ENCODE assay signal across 29 mouse cellular contexts in genomic region chr2:166002429-166002828, GRCm38 (mm10). TPM values are rescaled to one million over a fixed set of nuclear protein-coding genes. Genes with fewer than 3 reads are reported as not detected.
DNase-seq lines count a peak whose midpoint lies in the region; ATAC-seq and TF ChIP-seq lines count a peak whose summit lies in the region.
"Had no signal": no experiment of that assay in that cellular context is flagged by ENCODE, and none has a peak within 500 bp of the region (broad histone marks: within the 10 kb centered on the region; RNA-seq: fewer than 3 reads in every experiment).

No protein-coding gene starts in this region.

- TF ChIP-seq CTCF in kidney, adult 2 months (conservative IDR thresholded peaks at IDR 0.05; ENCODE audit: insufficient read depth, insufficient read length, low read depth, low read length): no peak

- 58% methylated on average over 4 of the region's 4 CpGs for WGBS in embryonic facial prominence, embryonic 15.5 days
- WGBS in embryonic facial prominence, embryonic 10.5 days: 75% methylated on average over 4 of the region's 4 CpGs
- WGBS in kidney, adult 2 months: 27% methylated on average over 4 of the region's 4 CpGs
- WGBS in limb, embryonic 15.5 days: 79% methylated on average over 4 of the region's 4 CpGs
- 87% methylated on average over 4 of the region's 4 CpGs for WGBS in limb, embryonic 10.5 days

- H3K36me3 ChIP-seq in embryonic facial prominence, embryonic 15.5 days: no peaks in the 10 kb centered on the region
- H3K36me3 ChIP-seq in embryonic facial prominence, embryonic 10.5 days (replicated peaks): no peaks in the 10 kb centered on the region
- H3K36me3 ChIP-seq in kidney, adult 2 months (ENCODE audit: control insufficient read depth, insufficient read depth, low read length): no peaks in the 10 kb centered on the region
- H3K36me3 ChIP-seq in limb, embryonic 15.5 days: no peaks in the 10 kb centered on the region
- no peaks in the 10 kb centered on the region for H3K36me3 ChIP-seq in limb, embryonic 10.5 days
- H3K36me3 ChIP-seq: embryonic facial prominence, embryonic 12.5 days; forebrain, embryonic 10.5 days; forebrain, embryonic 15.5 days; heart, embryonic 15.5 days; hindbrain, embryonic 13.5 days; limb, embryonic 12.5 days; liver, embryonic 13.5 days; neural tube, embryonic 12.5 days had no signal

- no peak overlapping the region for H3K4me3 ChIP-seq in embryonic facial prominence, embryonic 15.5 days (replicated peaks)
- H3K4me3 ChIP-seq in embryonic facial prominence, embryonic 10.5 days: no peak overlapping the region
- H3K4me3 ChIP-seq in kidney, adult 2 months (ENCODE audit: insufficient read depth, low read depth, low read length): no peak overlapping the region
- no peak overlapping the region for H3K4me3 ChIP-seq in limb, embryonic 15.5 days
- no peak overlapping the region for H3K4me3 ChIP-seq in limb, embryonic 10.5 days
- H3K4me3 ChIP-seq: embryonic facial prominence, embryonic 12.5 days; forebrain, embryonic 10.5 days; forebrain, embryonic 15.5 days; heart, embryonic 15.5 days; hindbrain, embryonic 13.5 days; limb, embryonic 12.5 days; liver, embryonic 13.5 days; myocyte; neural tube, embryonic 12.5 days had no signal

- H3K9ac ChIP-seq in embryonic facial prominence, embryonic 15.5 days: no peak overlapping the region
- H3K9ac ChIP-seq in limb, embryonic 15.5 days: no peak overlapping the region
- H3K9ac ChIP-seq: embryonic facial prominence, embryonic 12.5 days; forebrain, embryonic 15.5 days; heart, embryonic 15.5 days; hindbrain, embryonic 13.5 days; limb, embryonic 12.5 days; liver, embryonic 13.5 days; neural tube, embryonic 12.5 days had no signal

- no peak for ATAC-seq in embryonic facial prominence, embryonic 15.5 days (ENCODE audit: insufficient number of reproducible peaks, low FRiP score, low TSS enrichment, low read depth)
- ATAC-seq in limb, embryonic 15.5 days (ENCODE audit: insufficient number of reproducible peaks, low FRiP score, low TSS enrichment, low read depth): no peak
- ATAC-seq: forebrain, embryonic 15.5 days; intestine, postnatal 0 days; midbrain, embryonic 16.5 days; Patski had no signal

- H3K27me3 ChIP-seq in embryonic facial prominence, embryonic 15.5 days: no peaks in the 10 kb centered on the region
- no peaks in the 10 kb centered on the region for H3K27me3 ChIP-seq in embryonic facial prominence, embryonic 10.5 days (replicated peaks; ENCODE audit: low read depth, poor library complexity, severe bottlenecking)
- H3K27me3 ChIP-seq in kidney, adult 2 months (replicated peaks; ENCODE audit: control insufficient read depth, insufficient read depth, low read length): no peaks in the 10 kb centered on the region
- H3K27me3 ChIP-seq in limb, embryonic 15.5 days: no peaks in the 10 kb centered on the region
- H3K27me3 ChIP-seq in limb, embryonic 10.5 days (ENCODE audit: low read depth, poor library complexity, severe bottlenecking): no peaks in the 10 kb centered on the region
- H3K27me3 ChIP-seq: CH12.LX; embryonic facial prominence, embryonic 12.5 days; forebrain, embryonic 15.5 days; heart, embryonic 15.5 days; hindbrain, embryonic 13.5 days; limb, embryonic 12.5 days; liver, embryonic 13.5 days; neural tube, embryonic 12.5 days; Patski had no signal

- H3K4me1 ChIP-seq in embryonic facial prominence, embryonic 15.5 days: peaks cover 34% of the 10 kb centered on the region
- H3K4me1 ChIP-seq in embryonic facial prominence, embryonic 10.5 days: peaks cover 47% of the 10 kb centered on the region
- peaks cover 38% of the 10 kb centered on the region for H3K4me1 ChIP-seq in kidney, adult 2 months (ENCODE audit: control insufficient read depth, insufficient read depth, low read length)
- H3K4me1 ChIP-seq in limb, embryonic 15.5 days: peaks cover 29% of the 10 kb centered on the region
- H3K4me1 ChIP-seq in limb, embryonic 10.5 days: peaks cover 40% of the 10 kb centered on the region

- no peak overlapping the region for H3K4me2 ChIP-seq in embryonic facial prominence, embryonic 15.5 days (replicated peaks)
- no peak overlapping the region for H3K4me2 ChIP-seq in limb, embryonic 15.5 days
- H3K4me2 ChIP-seq: embryonic facial prominence, embryonic 12.5 days; forebrain, embryonic 15.5 days; heart, embryonic 15.5 days; hindbrain, embryonic 13.5 days; limb, embryonic 12.5 days; liver, embryonic 13.5 days; midbrain, embryonic 11.5 days; neural tube, embryonic 12.5 days had no signal

- no peaks in the 10 kb centered on the region for H3K9me3 ChIP-seq in embryonic facial prominence, embryonic 15.5 days (replicated peaks)
- H3K9me3 ChIP-seq in embryonic facial prominence, embryonic 10.5 days: no peaks in the 10 kb centered on the region
- no peaks in the 10 kb centered on the region for H3K9me3 ChIP-seq in limb, embryonic 15.5 days
- H3K9me3 ChIP-seq in limb, embryonic 10.5 days (replicated peaks): no peaks in the 10 kb centered on the region
- H3K9me3 ChIP-seq: embryonic facial prominence, embryonic 12.5 days; forebrain, embryonic 10.5 days; forebrain, embryonic 15.5 days; heart, embryonic 15.5 days; hindbrain, embryonic 13.5 days; limb, embryonic 12.5 days; liver, embryonic 13.5 days; neural tube, embryonic 12.5 days had no signal

- 0 out of 2 replicates have a peak overlapping the region, but pooled peaks have one; percentile 6 for H3K27ac ChIP-seq in embryonic facial prominence, embryonic 15.5 days (replicated peaks)
- H3K27ac ChIP-seq in embryonic facial prominence, embryonic 10.5 days (replicated peaks): no peak overlapping the region
- peak overlapping the region; percentile 24; the same call in 1 of the 2 replicates for H3K27ac ChIP-seq in kidney, adult 2 months (ENCODE audit: insufficient read depth, low read depth, low read length)
- 0 out of 2 replicates have a peak overlapping the region, but pooled peaks have one; percentile 43 for H3K27ac ChIP-seq in limb, embryonic 15.5 days
- H3K27ac ChIP-seq in limb, embryonic 10.5 days: no peak overlapping the region
- H3K27ac ChIP-seq: embryonic facial prominence, embryonic 12.5 days; forebrain, embryonic 15.5 days; hindbrain, embryonic 13.5 days; limb, embryonic 12.5 days; liver, embryonic 13.5 days; neural tube, embryonic 12.5 days had no signal

- no peak for DNase-seq in embryonic facial prominence, embryonic 10.5 days (ENCODE audit: low spot score)
- peak; percentile 80 for DNase-seq in kidney, adult 2 months
- DNase-seq in kidney, postnatal 10 days: no peak
- DNase-seq in limb, embryonic 10.5 days (ENCODE audit: low spot score): no peak
- peak; percentile 74 for DNase-seq in R1 (ENCODE audit: low read depth, low spot score)
- no peak for DNase-seq in right cerebral cortex, postnatal 25 days
- DNase-seq: cerebellum, adult 11 months; cerebellum, adult 9-10 months; cerebellum, postnatal 36 days; heart, postnatal 36 days; liver, embryonic 13.5 days; right cerebral cortex, adult 18-20 months; right cerebral cortex, postnatal 4 days; thymus, postnatal 4 days had no signal

- no peak for TF ChIP-seq POLR2A in kidney, adult 2 months (IDR thresholded peaks at IDR 0.05; ENCODE audit: low read depth, low read length)

RNA-seq across cellular contexts. Expression of gene Ncoa3, which starts 10.0 kb away (rescaled TPM):
- 13.3 and 14.7 TPM in 2 replicates for polyA plus RNA-seq in embryonic facial prominence, embryonic 15.5 days (2015; fragmentation: Nextera tagmentation; extraction: Ambion mirVana)
- 16.0 TPM in 2 replicates for polyA plus RNA-seq in embryonic facial prominence, embryonic 10.5 days (2016; fragmentation: Nextera tagmentation; extraction: Ambion mirVana)
- 36.3 and 42.0 TPM in 2 replicates for polyA plus RNA-seq in kidney, adult 2 months (2012; rRNA removed)
- 15.4 and 16.2 TPM in 2 replicates for polyA plus RNA-seq in limb, embryonic 15.5 days (2015; fragmentation: Nextera tagmentation; extraction: Ambion mirVana)
- polyA plus RNA-seq in limb, embryonic 10.5 days (2016; fragmentation: Nextera tagmentation; extraction: Ambion mirVana): 15.5 and 15.7 TPM in 2 replicates

Comparison
In these comparisons a context has a peak if more than half of its experiments do, and no peak if none do; other contexts are left out.
1. H3K27ac ChIP-seq: peak in embryonic facial prominence, embryonic 15.5 days (single experiment), kidney, adult 2 months (single experiment) and limb, embryonic 15.5 days (single experiment); none in embryonic facial prominence, embryonic 10.5 days (single experiment) and limb, embryonic 10.5 days (single experiment).
2. DNase-seq: peak in kidney, adult 2 months (single experiment) and R1 (single experiment); none in embryonic facial prominence, embryonic 10.5 days (single experiment), kidney, postnatal 10 days (single experiment), limb, embryonic 10.5 days (single experiment) and right cerebral cortex, postnatal 25 days (single experiment).